Mouse (Mus musculus) CH12.LX (cell line): ENCODE measurements around the gene Pradc1. TPM values are rescaled to one million over a fixed set of nuclear protein-coding genes. Genes with fewer than 3 reads are reported as not detected.

Source experiments
- DNase-seq: peaks from one replicate; pipeline ENCODE4 v3.0.0-alpha.2; 2013; ENCODE audit errors: extremely low read depth
- H3K27ac ChIP-seq: 2 replicates; pipeline ENCODE4 v1.5.1; 2012; ENCODE audit warnings: low read depth, mild to moderate bottlenecking, control low read depth, moderate library complexity; ENCODE audit not compliant: insufficient read depth
- H3K27me3 ChIP-seq: replicated peaks from 2 replicates; pipeline ENCODE3; 2012; ENCODE audit warnings: inconsistent platforms
- H3K36me3 ChIP-seq, 2 experiments: replicated peaks in 1 of 2; 2 replicates each; pipeline versions ENCODE3 to v1.6.1; 2012; ENCODE audit warnings: inconsistent platforms in 1 of 2, low read length in 1 of 2, mild to moderate bottlenecking in 1 of 2, mixed read lengths in 1 of 2, moderate library complexity in 1 of 2; ENCODE audit not compliant: control insufficient read depth in 1 of 2, insufficient read depth in 1 of 2
- H3K4me1 ChIP-seq, 2 experiments: 2 replicates each; pipeline ENCODE4 v1.6.1; 2012; ENCODE audit warnings: inconsistent platforms in 1 of 2, moderate library complexity in 1 of 2; ENCODE audit not compliant: insufficient read depth in 2 of 2, control insufficient read depth in 1 of 2
- H3K4me2 ChIP-seq: 2 replicates; pipeline ENCODE4 v1.6.1; 2012; ENCODE audit warnings: low read depth, mild to moderate bottlenecking, control low read depth; ENCODE audit not compliant: poor library complexity, insufficient read depth, severe bottlenecking
- H3K4me3 ChIP-seq, 3 experiments: fragments of 150-350 bp in 1 of 3; sonication (generic) in 1 of 3; replicated peaks in 1 of 3; 2 replicates each; pipeline versions ENCODE3 to v1.5.1; 2011 to 2012; ENCODE audit warnings: low read depth in 2 of 3, low read length in 2 of 3, mild to moderate bottlenecking in 2 of 3, moderate library complexity in 2 of 3, control low read depth in 1 of 3, improper control_type of control experiment in 1 of 3, inconsistent platforms in 1 of 3, mixed read lengths in 1 of 3; ENCODE audit not compliant: poor library complexity in 1 of 3
- H3K79me2 ChIP-seq: replicated peaks from 2 replicates; pipeline ENCODE4 v1.6.1; 2012; ENCODE audit warnings: mild to moderate bottlenecking, moderate library complexity; ENCODE audit not compliant: control insufficient read depth, poor library complexity, insufficient read depth, severe bottlenecking; ENCODE audit errors: extremely low read depth
- H3K9ac ChIP-seq: 2 replicates; pipeline ENCODE4 v1.6.1; 2012; ENCODE audit warnings: low read depth, mild to moderate bottlenecking, control low read depth, moderate library complexity; ENCODE audit not compliant: insufficient read depth
- H3K9me3 ChIP-seq: replicated peaks from 2 replicates; pipeline ENCODE3; 2012; ENCODE audit warnings: low read length, inconsistent platforms, mixed read lengths
- CHD1 ChIP-seq: IDR thresholded peaks from 2 replicates; pipeline ENCODE4 v1.6.1; 2012; ENCODE audit warnings: low read depth, low read length, improper control_type of control experiment, inconsistent platforms
- CHD2 ChIP-seq: IDR thresholded peaks from 2 replicates; pipeline ENCODE4 v1.6.1; 2011; ENCODE audit warnings: low read length, improper control_type of control experiment
- ELF1 ChIP-seq: IDR thresholded peaks from 2 replicates; pipeline ENCODE4 v1.6.1; 2014; ENCODE audit warnings: low read depth, mild to moderate bottlenecking, inconsistent platforms, low read length, improper control_type of control experiment
- ETS1 ChIP-seq: conservative IDR thresholded peaks from 2 replicates; pipeline ENCODE4 v1.6.1; 2012; ENCODE audit warnings: low read depth, mild to moderate bottlenecking, inconsistent platforms, low read length, improper control_type of control experiment, moderate library complexity
- KAT2A ChIP-seq: IDR thresholded peaks from 2 replicates; pipeline ENCODE4 v1.6.1; 2012; ENCODE audit warnings: low read length, improper control_type of control experiment, inconsistent platforms; ENCODE audit not compliant: insufficient replicate concordance
- MAFK ChIP-seq: IDR thresholded peaks from 2 replicates; pipeline ENCODE4 v1.6.1; 2011; ENCODE audit warnings: low read length, improper control_type of control experiment; ENCODE audit not compliant: insufficient replicate concordance
- MAX ChIP-seq: IDR thresholded peaks from 2 replicates; pipeline ENCODE4 v1.6.1; 2011; ENCODE audit warnings: low read length, improper control_type of control experiment
- MEF2A ChIP-seq: IDR thresholded peaks from 2 replicates; pipeline ENCODE4 v1.6.1; 2014; ENCODE audit warnings: low read depth, mild to moderate bottlenecking, inconsistent platforms, low read length, improper control_type of control experiment, borderline replicate concordance
- SIN3A ChIP-seq: IDR thresholded peaks from 2 replicates; pipeline ENCODE4 v1.6.1; 2012; ENCODE audit warnings: low read length, improper control_type of control experiment, inconsistent platforms
- SMC3 ChIP-seq: IDR thresholded peaks from 2 replicates; pipeline ENCODE4 v1.6.1; 2011; ENCODE audit warnings: low read depth, low read length, improper control_type of control experiment
- TBP ChIP-seq: conservative IDR thresholded peaks from 2 replicates; pipeline ENCODE4 v1.6.1; 2011; ENCODE audit warnings: low read depth, low read length, improper control_type of control experiment
- TCF12 ChIP-seq: IDR thresholded peaks from 2 replicates; pipeline ENCODE4 v1.6.1; 2014; ENCODE audit warnings: low read depth, mild to moderate bottlenecking, inconsistent platforms, low read length, improper control_type of control experiment
- UBTF ChIP-seq: IDR thresholded peaks from 2 replicates; pipeline ENCODE4 v1.6.1; 2012; ENCODE audit warnings: low read depth, mild to moderate bottlenecking, inconsistent platforms, low read length, improper control_type of control experiment, moderate library complexity
- ZKSCAN1 ChIP-seq: IDR thresholded peaks from 2 replicates; pipeline ENCODE4 v1.6.1; 2012; ENCODE audit warnings: low read depth, inconsistent platforms, low read length, improper control_type of control experiment, borderline replicate concordance
- ZMIZ1 ChIP-seq: IDR thresholded peaks from 2 replicates; pipeline ENCODE4 v1.6.1; 2012; ENCODE audit warnings: low read depth, mild to moderate bottlenecking, inconsistent platforms, low read length, improper control_type of control experiment
- ZNF384 ChIP-seq: IDR thresholded peaks from 2 replicates; pipeline ENCODE4 v1.6.1; 2012; ENCODE audit warnings: low read depth, low read length, improper control_type of control experiment, inconsistent platforms
- dilution Hi-C: fragments of 300-500 bp; cut with MboI; formaldehyde crosslinking; loops from 2 replicates; pipeline ENCODE4 v1.14.3; 2020; ENCODE audit warnings: low sequenced_read_pairs; ENCODE audit not compliant: extremely low pct_unique_long_range_greater_than_20kb, extremely low pct_ligation_motif_present
- in situ Hi-C: fragments of 300-500 bp; cut with MboI; formaldehyde crosslinking; loops from 3 replicates; pipeline ENCODE4 v1.14.3; 2019; ENCODE audit warnings: low sequenced_read_pairs, low pct_ligation_motif_present, low pct_unique_long_range_greater_than_20kb, mixed read lengths
- polyA plus RNA-seq: library from polyadenylated mRNA; unstranded; fragments of >175 nt; gene quantifications from 2 replicates; pipeline ENCODE4 v1.2.1, GENCODE M21; 2012; ENCODE audit warnings: low read depth; ENCODE audit not compliant: insufficient read length
- total RNA-seq, 2 experiments: library from RNA; depleted of rRNA; stranded (reverse); fragments of 300-350 nt in 1 of 2; fragments of >200 nt in 1 of 2; gene quantifications; 2 replicates each; pipeline ENCODE4 v1.2.3; 2012 to 2014

The Pradc1 gene
- total and polyA plus RNA-seq, 3 experiments, result 11.0 to 18.8 (median 16.3) TPM

DNA sequence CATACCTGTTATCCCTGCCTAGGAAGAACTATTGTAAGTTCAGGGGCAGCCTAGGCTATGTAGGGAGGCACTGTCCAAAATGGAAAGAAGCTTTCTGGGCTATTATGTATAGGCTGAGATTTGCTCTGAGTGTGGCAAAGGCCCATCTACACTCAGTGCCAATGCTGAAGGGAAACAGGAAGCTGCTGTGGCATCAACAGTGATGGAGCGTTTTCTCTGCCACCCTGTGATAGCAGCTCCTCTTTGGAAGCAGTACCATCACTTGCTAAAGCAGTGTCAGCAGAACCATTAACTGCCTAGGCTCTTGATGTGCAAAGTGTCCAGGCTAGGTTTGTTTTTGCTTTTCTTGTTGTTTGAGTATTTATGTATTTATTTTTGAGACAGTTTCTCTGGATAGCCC lies 15.6 kb downstream of the Pradc1 start:
- Histone ChIP-seq H3K27me3 (no peaks in the 10 kb centered on the region), H3K9ac (no peak overlapping the region), H3K79me2 (peaks cover 45% of the 10 kb centered on the region), H3K27ac (no peak overlapping the region), H3K4me1 (peaks cover 2 to 42% of the 10 kb centered on the region in 2 experiments; a peak in 3 of 4 replicates), H3K9me3 (no peaks in the 10 kb centered on the region), H3K36me3 (peaks cover 34 to 48% of the 10 kb centered on the region in 2 experiments), H3K4me2 (no peak overlapping the region), H3K4me3 (no peak overlapping the region)
- dilution Hi-C loops, result no loop called here
- in situ Hi-C loops, result no loop called here
- TF ChIP-seq MEF2A (no peak), CHD2 (no peak), TCF12 (no peak), TBP (no peak), ZMIZ1 (no peak), SIN3A (no peak), SMC3 (no peak), ELF1 (no peak), ZNF384 (no peak), CHD1 (no peak), UBTF (no peak), ETS1 (no peak), MAX (no peak), KAT2A (no peak), MAFK (no peak), ZKSCAN1 (no peak)
- DNase-seq, result no peak

DNA sequence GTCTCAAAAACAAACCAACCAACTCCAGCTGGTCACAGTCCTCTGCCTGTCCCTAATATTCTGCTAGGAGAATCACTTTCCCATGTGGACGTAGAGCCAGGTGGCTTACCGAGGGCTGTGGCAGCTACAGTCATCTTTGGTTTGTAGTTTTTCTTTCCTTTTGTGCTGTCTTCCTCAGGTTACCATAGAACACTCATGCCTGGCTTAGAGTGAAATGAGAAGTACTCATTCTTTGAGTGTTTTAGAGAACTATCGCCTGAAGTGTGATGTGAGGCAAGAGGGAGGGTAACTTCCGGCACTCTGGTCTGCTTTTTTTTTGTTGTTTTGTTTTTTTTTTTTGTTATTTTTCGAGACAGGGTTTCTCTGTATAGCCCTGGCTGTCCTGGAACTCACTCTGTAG lies 17.9 kb downstream of the Pradc1 start:
- dilution Hi-C loops (no loop called here), in situ Hi-C loops (no loop called here)
- Histone ChIP-seq H3K4me1 (peaks cover 2 to 44% of the 10 kb centered on the region in 2 experiments; a peak in 3 of 4 replicates), H3K27ac (peak overlapping the region; percentile 55), H3K27me3 (peaks cover 8% of the 10 kb centered on the region), H3K9ac (peak overlapping the region; percentile 85), H3K9me3 (no peaks in the 10 kb centered on the region), H3K36me3 (peaks cover 11 to 25% of the 10 kb centered on the region in 2 experiments)
- peak; percentile 51 for DNase-seq
- TF ChIP-seq TBP (no peak), ZNF384 (peak; percentile 69)
- TF ChIP-seq, all 38 proteins: peak for 1
- H3K4me3 ChIP-seq, result peak overlapping the region; percentile 9 to 100 (median 91)
- H3K79me2 ChIP-seq, result peaks cover 45% of the 10 kb centered on the region
- peak overlapping the region; percentile 78 for H3K4me2 ChIP-seq
